Mouse (Mus musculus) left cerebral cortex, adult 11 months (tissue): ENCODE results near the gene 1700012B07Rik.
A peak's percentile ranks its signal among the peaks of the same experiment; 100 is the strongest.

Experiments
- DNase-seq: peaks from one replicate; pipeline ENCODE4 v3.0.0; 2022; ENCODE audit warnings: low spot score

Gene 1700012B07Rik

GRCm38 (mm10) chr11:109827946-109828345 lies at the start of gene 1700012B07Rik:
1700012B07Rik (minus strand) TSS chr11:109828046.
- no peak for DNase-seq

- no peak for DNase-seq
These were observed 48.9 kb upstream of the 1700012B07Rik start for GRCm38 (mm10) chr11:109876767-109877166.

- DNase-seq = no peak
These were observed 48.0 kb upstream of the 1700012B07Rik start for GRCm38 (mm10) chr11:109875834-109876233.

GRCm38 (mm10) chr11:109875525-109875802 lies 47.6 kb upstream of the 1700012B07Rik start:
- DNase-seq = no peak

- no peak for DNase-seq
These were observed 47.0 kb upstream of the 1700012B07Rik start for GRCm38 (mm10) chr11:109874651-109875524.

- no peak for DNase-seq
These were observed 46.2 kb upstream of the 1700012B07Rik start for GRCm38 (mm10) chr11:109873852-109874610.

GRCm38 (mm10) chr11:109873161-109873775 lies 45.4 kb upstream of the 1700012B07Rik start:
- DNase-seq = no peak

- no peak for DNase-seq
These were observed 44.8 kb upstream of the 1700012B07Rik start for GRCm38 (mm10) chr11:109872674-109873073.

GRCm38 (mm10) chr11:109872056-109872455 lies 44.2 kb upstream of the 1700012B07Rik start:
- no peak for DNase-seq

- no peak for DNase-seq
These were observed 40.0 kb upstream of the 1700012B07Rik start for GRCm38 (mm10) chr11:109867861-109868260.

- no peak for DNase-seq
These were observed 38.8 kb upstream of the 1700012B07Rik start for GRCm38 (mm10) chr11:109866537-109867160.

GRCm38 (mm10) chr11:109865526-109865925 lies 37.7 kb upstream of the 1700012B07Rik start:
- no peak for DNase-seq

- no peak for DNase-seq
These were observed 36.1 kb upstream of the 1700012B07Rik start for GRCm38 (mm10) chr11:109863951-109864350.

- DNase-seq = no peak
These were observed 35.4 kb upstream of the 1700012B07Rik start for GRCm38 (mm10) chr11:109863194-109863746.

- DNase-seq = peak; percentile 72
These were observed 32.7 kb upstream of the 1700012B07Rik start for GRCm38 (mm10) chr11:109860508-109860907.

- no peak for DNase-seq
These were observed 32.2 kb upstream of the 1700012B07Rik start for GRCm38 (mm10) chr11:109859939-109860469.

GRCm38 (mm10) chr11:109859441-109859840 lies 31.6 kb upstream of the 1700012B07Rik start:
- DNase-seq = no peak

GRCm38 (mm10) chr11:109857086-109857485 lies 29.2 kb upstream of the 1700012B07Rik start:
- no peak for DNase-seq

- DNase-seq = no peak
These were observed 26.2 kb upstream of the 1700012B07Rik start for GRCm38 (mm10) chr11:109854056-109854455.

GRCm38 (mm10) chr11:109853228-109853966 lies 25.6 kb upstream of the 1700012B07Rik start:
- DNase-seq = no peak

GRCm38 (mm10) chr11:109851996-109852395 lies 24.1 kb upstream of the 1700012B07Rik start:
- DNase-seq = no peak
